Mouse (Mus musculus) G1E (cell line): ENCODE measurements around the gene Mrnip. TPM values are rescaled to one million over a fixed set of nuclear protein-coding genes. Genes with fewer than 3 reads are reported as not detected.

Experiments
- ATAC-seq: 2 replicates; pipeline ENCODE4 v1.8.0; 2016; ENCODE audit warnings: mild to moderate bottlenecking; ENCODE audit not compliant: insufficient number of reproducible peaks, poor library complexity, low FRiP score, severe bottlenecking; ENCODE audit errors: extremely low read depth
- DNase-seq: peaks from one replicate; pipeline ENCODE4 v3.0.0; 2012; ENCODE audit warnings: low spot score
- H3K27me3 ChIP-seq: 2 replicates; pipeline ENCODE4 v1.6.1; 2012; ENCODE audit warnings: mild to moderate bottlenecking, low read length, inconsistent platforms; ENCODE audit not compliant: insufficient read depth
- H3K36me3 ChIP-seq: replicated peaks from 2 replicates; pipeline ENCODE3; 2012; ENCODE audit warnings: mild to moderate bottlenecking, inconsistent platforms
- H3K4me1 ChIP-seq: 2 replicates; pipeline ENCODE4 v1.6.1; 2012; ENCODE audit warnings: low read depth, low read length, inconsistent platforms, mixed read lengths; ENCODE audit not compliant: insufficient read depth
- H3K4me3 ChIP-seq: 2 replicates; pipeline ENCODE4 v1.5.1; 2012; ENCODE audit warnings: low read depth, mild to moderate bottlenecking, inconsistent platforms, low read length, moderate library complexity, mixed read lengths
- H3K9me3 ChIP-seq: replicated peaks from 2 replicates; pipeline ENCODE4 v1.6.1; 2012; ENCODE audit warnings: inconsistent platforms
- CTCF ChIP-seq: IDR thresholded peaks from 2 replicates; pipeline ENCODE4 v1.5.1; 2012; ENCODE audit warnings: low read depth, low read length, inconsistent platforms, mixed read lengths
- GATA1 ChIP-seq: IDR thresholded peaks from 2 replicates; pipeline ENCODE4 v1.6.1; 2012; ENCODE audit warnings: borderline replicate concordance, low read length, inconsistent platforms, mixed read lengths
- GATA2 ChIP-seq: IDR thresholded peaks from 2 replicates; pipeline ENCODE4 v1.6.1; 2012; ENCODE audit warnings: low read depth, low read length, inconsistent platforms, borderline replicate concordance
- POLR2AphosphoS5 ChIP-seq: IDR thresholded peaks from 2 replicates; pipeline ENCODE4 v1.6.1; 2012; ENCODE audit warnings: low read depth, low read length, inconsistent platforms; ENCODE audit not compliant: insufficient replicate concordance
- TAL1 ChIP-seq: conservative IDR thresholded peaks from 2 replicates; pipeline ENCODE4 v1.6.1; 2012; ENCODE audit warnings: low read depth, low read length, inconsistent platforms, mixed read lengths
- polyA plus RNA-seq: library from polyadenylated mRNA; stranded (reverse); fragments of >175 nt; gene quantifications from 2 replicates; pipeline ENCODE4 v1.2.3, GENCODE M21; 2012
- total RNA-seq, 2 experiments: library from RNA; stranded (forward) in 1 of 2; stranded (reverse) in 1 of 2; fragments of 200-1000 nt in 1 of 2; fragments of >200 nt in 1 of 2; fragmentation: Nextera tagmentation in 1 of 2; gene quantifications; 2 replicates each; pipeline ENCODE4 v1.2.3; 2014 to 2017

Gene Mrnip
- total and polyA plus RNA-seq, 3 experiments: 10.6 to 44.8 (median 17.6) TPM

GRCm38 (mm10) chr11:50138206-50138822, 35.9 kb upstream of the Mrnip start:
- H3K4me1 ChIP-seq: peaks cover 36% of the 10 kb centered on the region
- H3K4me3 ChIP-seq: no peak overlapping the region
- no peaks in the 10 kb centered on the region for H3K9me3 ChIP-seq
- no peak for ATAC-seq
- H3K27me3 ChIP-seq: no peaks in the 10 kb centered on the region
- peaks cover 92% of the 10 kb centered on the region for H3K36me3 ChIP-seq
- DNase-seq: no peak
- TF ChIP-seq GATA2 (no peak), CTCF (no peak), POLR2AphosphoS5 (no peak), GATA1 (no peak), TAL1 (no peak)

- Histone ChIP-seq H3K4me3 (no peak overlapping the region), H3K27me3 (no peaks in the 10 kb centered on the region), H3K9me3 (no peaks in the 10 kb centered on the region), H3K36me3 (peaks cover 93% of the 10 kb centered on the region), H3K4me1 (peaks cover 24% of the 10 kb centered on the region)
- DNase-seq: no peak
- no peak for ATAC-seq
- no peak for TF ChIP-seq GATA1
- TF ChIP-seq TAL1: no peak
- no peak for TF ChIP-seq POLR2AphosphoS5
- TF ChIP-seq GATA2: no peak
- TF ChIP-seq CTCF: no peak
Measured at GRCm38 (mm10) chr11:50139571-50139970, 34.7 kb upstream of the Mrnip start.

GRCm38 (mm10) chr11:50145529-50145928, 28.7 kb upstream of the Mrnip start:
- no peaks in the 10 kb centered on the region for H3K27me3 ChIP-seq
- H3K36me3 ChIP-seq: peaks cover 95% of the 10 kb centered on the region
- no peak overlapping the region for H3K4me3 ChIP-seq
- TF ChIP-seq TAL1 (no peak), CTCF (no peak), GATA1 (no peak), GATA2 (no peak), POLR2AphosphoS5 (no peak)
- no peaks in the 10 kb centered on the region for H3K9me3 ChIP-seq
- 0 out of 2 replicates have a peak, but pooled peaks cover 3% of the 10 kb centered on the region for H3K4me1 ChIP-seq
- ATAC-seq (no peak), DNase-seq (no peak)

GRCm38 (mm10) chr11:50146121-50146520, 28.1 kb upstream of the Mrnip start:
- H3K4me1 ChIP-seq: 0 out of 2 replicates have a peak, but pooled peaks cover 3% of the 10 kb centered on the region
- no peak overlapping the region for H3K4me3 ChIP-seq
- no peaks in the 10 kb centered on the region for H3K27me3 ChIP-seq
- DNase-seq (no peak), ATAC-seq (no peak)
- no peak for TF ChIP-seq TAL1
- no peak for TF ChIP-seq POLR2AphosphoS5
- TF ChIP-seq GATA1: no peak
- no peak for TF ChIP-seq CTCF
- TF ChIP-seq GATA2: no peak
- peaks cover 95% of the 10 kb centered on the region for H3K36me3 ChIP-seq
- no peaks in the 10 kb centered on the region for H3K9me3 ChIP-seq

GRCm38 (mm10) chr11:50147267-50147957, 26.8 kb upstream of the Mrnip start:
- DNase-seq (no peak), ATAC-seq (no peak)
- H3K27me3 ChIP-seq: no peaks in the 10 kb centered on the region
- peaks cover 95% of the 10 kb centered on the region for H3K36me3 ChIP-seq
- H3K4me1 ChIP-seq: 0 out of 2 replicates have a peak, but pooled peaks cover 3% of the 10 kb centered on the region
- TF ChIP-seq GATA2: no peak
- no peak for TF ChIP-seq POLR2AphosphoS5
- TF ChIP-seq TAL1: no peak
- no peak for TF ChIP-seq CTCF
- no peak for TF ChIP-seq GATA1
- no peaks in the 10 kb centered on the region for H3K9me3 ChIP-seq
- H3K4me3 ChIP-seq: no peak overlapping the region

GRCm38 (mm10) chr11:50147958-50148476, 26.2 kb upstream of the Mrnip start:
- TF ChIP-seq POLR2AphosphoS5: no peak
- TF ChIP-seq GATA1: no peak
- TF ChIP-seq GATA2: no peak
- TF ChIP-seq TAL1: no peak
- TF ChIP-seq CTCF: no peak
- 0 out of 2 replicates have a peak, but pooled peaks cover 3% of the 10 kb centered on the region for H3K4me1 ChIP-seq
- H3K36me3 ChIP-seq: peaks cover 95% of the 10 kb centered on the region
- no peak for DNase-seq
- no peaks in the 10 kb centered on the region for H3K9me3 ChIP-seq
- ATAC-seq: no peak
- no peaks in the 10 kb centered on the region for H3K27me3 ChIP-seq
- no peak overlapping the region for H3K4me3 ChIP-seq
